Mouse (Mus musculus): Measurements from ENCODE around the gene Mybph. TPM values are rescaled to one million over a fixed set of nuclear protein-coding genes. Genes with fewer than 3 reads are reported as not detected.

Gene Mybph
- total and polyA plus RNA-seq, 2 experiments from 2014 or later = 0.12 TPM; not detected in 1

- Histone ChIP-seq H3K4me1 (ENCODE audit: control insufficient read depth, insufficient read depth) (peaks cover 8% of the 10 kb centered on the region), H3K4me2 (ENCODE audit: low read depth, low read length) (no peak overlapping the region), H3K9ac (replicated peaks; ENCODE audit: low read depth, low read length) (no peak overlapping the region), H3K27me3 (ENCODE audit: control insufficient read depth, insufficient read depth, low read length) (no peaks in the 10 kb centered on the region), H3K27ac (ENCODE audit: low read depth) (no peak overlapping the region), H3K9me3 (replicated peaks; ENCODE audit: control insufficient read depth, low read length) (no peaks in the 10 kb centered on the region), H3K4me3 (ENCODE audit: low read depth, low read length) (no peak overlapping the region), H3K36me3 (replicated peaks; ENCODE audit: control insufficient read depth, insufficient read depth, low read length) (no peaks in the 10 kb centered on the region)
- DNase-seq (ENCODE audit: low spot score) (no peak), ATAC-seq (ENCODE audit: insufficient read depth, low read depth) (no peak)
- TF ChIP-seq EP300 (IDR thresholded peaks at IDR 0.05; ENCODE audit: low read depth) (no peak), CTCF (IDR thresholded peaks at IDR 0.05; ENCODE audit: low read depth) (no peak)
- WGBS = 78% methylated on average over 9 of the region's 9 CpGs
Observed at GRCm38 (mm10) chr1:134240701-134241100, 47.5 kb downstream of the Mybph start.

GRCm38 (mm10) chr1:134241298-134241697 is 48.0 kb downstream of the Mybph start:
- H3K9me3 ChIP-seq (replicated peaks; ENCODE audit: control insufficient read depth, low read length) = no peaks in the 10 kb centered on the region
- ATAC-seq (ENCODE audit: insufficient read depth, low read depth) (no peak), DNase-seq (ENCODE audit: low spot score) (no peak)
- TF ChIP-seq EP300 (IDR thresholded peaks at IDR 0.05; ENCODE audit: low read depth) (no peak), CTCF (IDR thresholded peaks at IDR 0.05; ENCODE audit: low read depth) (no peak)
- H3K36me3 ChIP-seq (replicated peaks; ENCODE audit: control insufficient read depth, insufficient read depth, low read length) = no peaks in the 10 kb centered on the region
- H3K9ac ChIP-seq (replicated peaks; ENCODE audit: low read depth, low read length) = no peak overlapping the region
- WGBS = 79% methylated on average over 8 of the region's 8 CpGs
- H3K4me3 ChIP-seq (ENCODE audit: low read depth, low read length) = no peak overlapping the region
- no peaks in the 10 kb centered on the region for H3K27me3 ChIP-seq (ENCODE audit: control insufficient read depth, insufficient read depth, low read length)
- H3K4me2 ChIP-seq (ENCODE audit: low read depth, low read length) = no peak overlapping the region
- H3K27ac ChIP-seq (ENCODE audit: low read depth) = no peak overlapping the region
- peaks cover 8% of the 10 kb centered on the region for H3K4me1 ChIP-seq (ENCODE audit: control insufficient read depth, insufficient read depth)

GRCm38 (mm10) chr1:134242286-134242685 is 49.0 kb downstream of the Mybph start:
- Histone ChIP-seq H3K27me3 (ENCODE audit: control insufficient read depth, insufficient read depth, low read length) (no peaks in the 10 kb centered on the region), H3K4me2 (ENCODE audit: low read depth, low read length) (no peak overlapping the region), H3K9me3 (replicated peaks; ENCODE audit: control insufficient read depth, low read length) (no peaks in the 10 kb centered on the region), H3K27ac (ENCODE audit: low read depth) (no peak overlapping the region), H3K9ac (replicated peaks; ENCODE audit: low read depth, low read length) (no peak overlapping the region), H3K4me1 (ENCODE audit: control insufficient read depth, insufficient read depth) (peaks cover 8% of the 10 kb centered on the region), H3K4me3 (ENCODE audit: low read depth, low read length) (no peak overlapping the region), H3K36me3 (replicated peaks; ENCODE audit: control insufficient read depth, insufficient read depth, low read length) (no peaks in the 10 kb centered on the region)
- no peak for DNase-seq (ENCODE audit: low spot score)
- no peak for TF ChIP-seq CTCF (IDR thresholded peaks at IDR 0.05; ENCODE audit: low read depth)
- TF ChIP-seq EP300 (IDR thresholded peaks at IDR 0.05; ENCODE audit: low read depth) = no peak
- WGBS = 66% methylated on average over 2 of the region's 2 CpGs
- no peak for ATAC-seq (ENCODE audit: insufficient read depth, low read depth)

GRCm38 (mm10) chr1:134243505-134243904 is 50.3 kb downstream of the Mybph start:
- ATAC-seq (ENCODE audit: insufficient read depth, low read depth) (no peak), DNase-seq (ENCODE audit: low spot score) (no peak)
- Histone ChIP-seq H3K36me3 (replicated peaks; ENCODE audit: control insufficient read depth, insufficient read depth, low read length) (no peaks in the 10 kb centered on the region), H3K4me3 (ENCODE audit: low read depth, low read length) (no peak overlapping the region), H3K4me1 (ENCODE audit: control insufficient read depth, insufficient read depth) (peaks cover 8% of the 10 kb centered on the region), H3K9me3 (replicated peaks; ENCODE audit: control insufficient read depth, low read length) (no peaks in the 10 kb centered on the region), H3K27ac (ENCODE audit: low read depth) (no peak overlapping the region), H3K4me2 (ENCODE audit: low read depth, low read length) (no peak overlapping the region), H3K27me3 (ENCODE audit: control insufficient read depth, insufficient read depth, low read length) (no peaks in the 10 kb centered on the region), H3K9ac (replicated peaks; ENCODE audit: low read depth, low read length) (no peak overlapping the region)
- TF ChIP-seq EP300 (IDR thresholded peaks at IDR 0.05; ENCODE audit: low read depth) (no peak), CTCF (IDR thresholded peaks at IDR 0.05; ENCODE audit: low read depth) (no peak)
- WGBS = 69% methylated on average over 6 of the region's 6 CpGs

- no peak overlapping the region for H3K4me3 ChIP-seq (ENCODE audit: low read depth, low read length)
- no peaks in the 10 kb centered on the region for H3K27me3 ChIP-seq (ENCODE audit: control insufficient read depth, insufficient read depth, low read length)
- peak; percentile 86 for DNase-seq (ENCODE audit: low spot score)
Observed at GRCm38 (mm10) chr1:134243948-134244914, 51.0 kb downstream of the Mybph start.

More at GRCm38 (mm10) chr1:134243948-134244914, 51.0 kb downstream of the Mybph start:
- Histone ChIP-seq H3K27ac (ENCODE audit: low read depth) (no peak overlapping the region), H3K36me3 (replicated peaks; ENCODE audit: control insufficient read depth, insufficient read depth, low read length) (no peaks in the 10 kb centered on the region), H3K4me1 (ENCODE audit: control insufficient read depth, insufficient read depth) (peaks cover 8% of the 10 kb centered on the region), H3K4me2 (ENCODE audit: low read depth, low read length) (peak overlapping the region; percentile 24), H3K9ac (replicated peaks; ENCODE audit: low read depth, low read length) (no peak overlapping the region), H3K9me3 (replicated peaks; ENCODE audit: control insufficient read depth, low read length) (no peaks in the 10 kb centered on the region)
- 24% methylated on average over 35 of the region's 35 CpGs for WGBS
- ATAC-seq (ENCODE audit: insufficient read depth, low read depth) = peak; percentile 92
- no peak for TF ChIP-seq EP300 (IDR thresholded peaks at IDR 0.05; ENCODE audit: low read depth)
- TF ChIP-seq CTCF (IDR thresholded peaks at IDR 0.05; ENCODE audit: low read depth) = peak; percentile 98
